Mouse (Mus musculus): ENCODE data around the gene Rcn3. TPM values are rescaled to one million over a fixed set of nuclear protein-coding genes. Genes with fewer than 3 reads are reported as not detected.

Rcn3 gene
- polyA plus RNA-seq, 1 experiment = 0.91 TPM

GRCm38 (mm10) chr7:45048001-45048890, 43.8 kb downstream of the Rcn3 start:
- TF ChIP-seq GATA1 (IDR thresholded peaks at IDR 0.05; ENCODE audit: low read length) = no peak
- no peak for TF ChIP-seq TAL1 (IDR thresholded peaks at IDR 0.05; ENCODE audit: low read length)
- no peak overlapping the region for H3K4me3 ChIP-seq (replicated peaks)
- peaks cover 23% of the 10 kb centered on the region for H3K4me1 ChIP-seq (ENCODE audit: control insufficient read depth)
- peaks cover 66% of the 10 kb centered on the region for H3K36me3 ChIP-seq (ENCODE audit: control insufficient read depth)
- no peaks in the 10 kb centered on the region for H3K9me3 ChIP-seq (ENCODE audit: control insufficient read depth, low read length)
- H3K27me3 ChIP-seq (ENCODE audit: control insufficient read depth) = no peaks in the 10 kb centered on the region

GRCm38 (mm10) chr7:45047491-45047890, 44.5 kb downstream of the Rcn3 start:
- H3K4me1 ChIP-seq (ENCODE audit: control insufficient read depth) = peaks cover 18% of the 10 kb centered on the region
- TF ChIP-seq GATA1 (IDR thresholded peaks at IDR 0.05; ENCODE audit: low read length) = no peak
- no peak for TF ChIP-seq TAL1 (IDR thresholded peaks at IDR 0.05; ENCODE audit: low read length)
- H3K36me3 ChIP-seq (ENCODE audit: control insufficient read depth) = peaks cover 73% of the 10 kb centered on the region
- H3K9me3 ChIP-seq (ENCODE audit: control insufficient read depth, low read length) = no peaks in the 10 kb centered on the region
- H3K4me3 ChIP-seq (replicated peaks) = no peak overlapping the region
- no peaks in the 10 kb centered on the region for H3K27me3 ChIP-seq (ENCODE audit: control insufficient read depth)

GRCm38 (mm10) chr7:45046853-45047350, 45.1 kb downstream of the Rcn3 start:
- TF ChIP-seq TAL1 (IDR thresholded peaks at IDR 0.05; ENCODE audit: low read length) = no peak
- TF ChIP-seq GATA1 (IDR thresholded peaks at IDR 0.05; ENCODE audit: low read length) = no peak
- no peaks in the 10 kb centered on the region for H3K27me3 ChIP-seq (ENCODE audit: control insufficient read depth)
- peaks cover 13% of the 10 kb centered on the region for H3K4me1 ChIP-seq (ENCODE audit: control insufficient read depth)
- no peaks in the 10 kb centered on the region for H3K9me3 ChIP-seq (ENCODE audit: control insufficient read depth, low read length)
- H3K36me3 ChIP-seq (ENCODE audit: control insufficient read depth) = peaks cover 79% of the 10 kb centered on the region
- no peak overlapping the region for H3K4me3 ChIP-seq (replicated peaks)

GRCm38 (mm10) chr7:45045741-45046140, 46.3 kb downstream of the Rcn3 start:
- Histone ChIP-seq H3K36me3 (ENCODE audit: control insufficient read depth) (peaks cover 90% of the 10 kb centered on the region), H3K4me3 (replicated peaks) (no peak overlapping the region), H3K9me3 (ENCODE audit: control insufficient read depth, low read length) (no peaks in the 10 kb centered on the region), H3K4me1 (ENCODE audit: control insufficient read depth) (peaks cover under 1% of the 10 kb centered on the region), H3K27me3 (ENCODE audit: control insufficient read depth) (no peaks in the 10 kb centered on the region)
- TF ChIP-seq GATA1 (IDR thresholded peaks at IDR 0.05; ENCODE audit: low read length) = no peak
- TF ChIP-seq TAL1 (IDR thresholded peaks at IDR 0.05; ENCODE audit: low read length) = no peak

- H3K36me3 ChIP-seq (ENCODE audit: control insufficient read depth) = peaks cover 87% of the 10 kb centered on the region
- no peak overlapping the region for H3K4me3 ChIP-seq (replicated peaks)
- no peaks in the 10 kb centered on the region for H3K4me1 ChIP-seq (ENCODE audit: control insufficient read depth)
- no peaks in the 10 kb centered on the region for H3K27me3 ChIP-seq (ENCODE audit: control insufficient read depth)
- H3K9me3 ChIP-seq (ENCODE audit: control insufficient read depth, low read length) = no peaks in the 10 kb centered on the region
- no peak for TF ChIP-seq GATA1 (IDR thresholded peaks at IDR 0.05; ENCODE audit: low read length)
- no peak for TF ChIP-seq TAL1 (IDR thresholded peaks at IDR 0.05; ENCODE audit: low read length)
Observed at GRCm38 (mm10) chr7:45043307-45043706, 48.7 kb downstream of the Rcn3 start.

GRCm38 (mm10) chr7:45040851-45041250, 51.2 kb downstream of the Rcn3 start:
- TF ChIP-seq TAL1 (IDR thresholded peaks at IDR 0.05; ENCODE audit: low read length) (no peak), GATA1 (IDR thresholded peaks at IDR 0.05; ENCODE audit: low read length) (no peak)

GRCm38 (mm10) chr7:45038411-45038810, 53.6 kb downstream of the Rcn3 start:
- H3K9me3 ChIP-seq (ENCODE audit: control insufficient read depth, low read length) = no peaks in the 10 kb centered on the region
- TF ChIP-seq GATA1 (IDR thresholded peaks at IDR 0.05; ENCODE audit: low read length) = no peak
- TF ChIP-seq TAL1 (IDR thresholded peaks at IDR 0.05; ENCODE audit: low read length) = no peak
- no peaks in the 10 kb centered on the region for H3K27me3 ChIP-seq (ENCODE audit: control insufficient read depth)
- no peak overlapping the region for H3K4me3 ChIP-seq (replicated peaks)
- peaks cover 85% of the 10 kb centered on the region for H3K36me3 ChIP-seq (ENCODE audit: control insufficient read depth)
- H3K4me1 ChIP-seq (ENCODE audit: control insufficient read depth) = peaks cover 2% of the 10 kb centered on the region

More at GRCm38 (mm10) chr7:45040851-45041250, 51.2 kb downstream of the Rcn3 start:
- H3K4me3 ChIP-seq (replicated peaks) = no peak overlapping the region
- no peaks in the 10 kb centered on the region for H3K9me3 ChIP-seq (ENCODE audit: control insufficient read depth, low read length)
- H3K4me1 ChIP-seq (ENCODE audit: control insufficient read depth) = peaks cover 2% of the 10 kb centered on the region
- H3K36me3 ChIP-seq (ENCODE audit: control insufficient read depth) = peaks cover 79% of the 10 kb centered on the region
- H3K27me3 ChIP-seq (ENCODE audit: control insufficient read depth) = no peaks in the 10 kb centered on the region

GRCm38 (mm10) chr7:45037720-45038361, 54.2 kb downstream of the Rcn3 start:
- Histone ChIP-seq H3K36me3 (ENCODE audit: control insufficient read depth) (peaks cover 84% of the 10 kb centered on the region), H3K4me1 (ENCODE audit: control insufficient read depth) (peaks cover 2% of the 10 kb centered on the region), H3K27me3 (ENCODE audit: control insufficient read depth) (no peaks in the 10 kb centered on the region), H3K9me3 (ENCODE audit: control insufficient read depth, low read length) (no peaks in the 10 kb centered on the region), H3K4me3 (replicated peaks) (no peak overlapping the region)
- TF ChIP-seq TAL1 (IDR thresholded peaks at IDR 0.05; ENCODE audit: low read length) (no peak), GATA1 (IDR thresholded peaks at IDR 0.05; ENCODE audit: low read length) (no peak)

GRCm38 (mm10) chr7:45036702-45037101, 55.3 kb downstream of the Rcn3 start:
- no peaks in the 10 kb centered on the region for H3K9me3 ChIP-seq (ENCODE audit: control insufficient read depth, low read length)

More at GRCm38 (mm10) chr7:45036702-45037101, 55.3 kb downstream of the Rcn3 start:
- H3K4me1 ChIP-seq (ENCODE audit: control insufficient read depth) = peaks cover 2% of the 10 kb centered on the region
- peaks cover 79% of the 10 kb centered on the region for H3K36me3 ChIP-seq (ENCODE audit: control insufficient read depth)
- no peak overlapping the region for H3K4me3 ChIP-seq (replicated peaks)
- H3K27me3 ChIP-seq (ENCODE audit: control insufficient read depth) = no peaks in the 10 kb centered on the region
- no peak for TF ChIP-seq GATA1 (IDR thresholded peaks at IDR 0.05; ENCODE audit: low read length)
- no peak for TF ChIP-seq TAL1 (IDR thresholded peaks at IDR 0.05; ENCODE audit: low read length)

All from erythroblast, embryonic 14.5 days (primary cell).